Mouse (Mus musculus) stomach, embryonic 15.5 days (tissue): ENCODE measurements around the gene Kctd17. TPM values are rescaled to one million over a fixed set of nuclear protein-coding genes. Genes with fewer than 3 reads are reported as not detected.

Experiments
- ATAC-seq: fragments of 200-750 bp; cut with Nextera tagmentation; 2 replicates; pipeline ENCODE4 v1.8.0; 2017; ENCODE audit warnings: low read depth, moderate number of reproducible peaks, moderate TSS enrichment; ENCODE audit not compliant: insufficient read depth, low FRiP score
- H3K27ac ChIP-seq: fragments of 300-500 bp; sonication (generic); 2 replicates; pipeline ENCODE4 v1.5.1; 2015; ENCODE audit warnings: mild to moderate bottlenecking, inconsistent platforms
- H3K27me3 ChIP-seq: fragments of 300-500 bp; sonication (generic); replicated peaks from 2 replicates; pipeline ENCODE4 v1.6.1; 2015; ENCODE audit warnings: inconsistent platforms
- H3K36me3 ChIP-seq: fragments of 300-500 bp; sonication (generic); 2 replicates; pipeline ENCODE4 v1.6.1; 2015; ENCODE audit warnings: inconsistent platforms
- H3K4me1 ChIP-seq: fragments of 300-500 bp; sonication (generic); 2 replicates; pipeline ENCODE4 v1.6.1; 2015; ENCODE audit warnings: inconsistent platforms
- H3K4me2 ChIP-seq: fragments of 300-500 bp; sonication (generic); 2 replicates; pipeline ENCODE4 v1.6.1; 2015; ENCODE audit warnings: mild to moderate bottlenecking, inconsistent platforms
- H3K4me3 ChIP-seq: fragments of 300-500 bp; sonication (generic); replicated peaks from 2 replicates; pipeline ENCODE4 v1.5.1; 2015; ENCODE audit warnings: inconsistent platforms
- H3K9ac ChIP-seq: fragments of 300-500 bp; sonication (generic); 2 replicates; pipeline ENCODE4 v1.6.1; 2015; ENCODE audit warnings: inconsistent platforms
- H3K9me3 ChIP-seq: fragments of 300-500 bp; sonication (generic); 2 replicates; pipeline ENCODE4 v1.6.1; 2016; ENCODE audit warnings: inconsistent platforms
- WGBS: fragments of 180-500 bp; shearing (Covaris S2); methylation state at CpG from one replicate; pipeline ENCODE4 v1.1.7; 2015; 5-methylcytosine and 5-hydroxymethylcytosine counted together
- polyA plus RNA-seq: library from polyadenylated mRNA; unstranded; fragments of >200 nt; fragmentation: Nextera tagmentation; extraction: Ambion mirVana; gene quantifications from 2 replicates; pipeline ENCODE4 v1.2.1, GENCODE M21; 2015

Kctd17 gene
- polyA plus RNA-seq, 1 experiment from 2014 or later, result 35.4 TPM

DNA sequence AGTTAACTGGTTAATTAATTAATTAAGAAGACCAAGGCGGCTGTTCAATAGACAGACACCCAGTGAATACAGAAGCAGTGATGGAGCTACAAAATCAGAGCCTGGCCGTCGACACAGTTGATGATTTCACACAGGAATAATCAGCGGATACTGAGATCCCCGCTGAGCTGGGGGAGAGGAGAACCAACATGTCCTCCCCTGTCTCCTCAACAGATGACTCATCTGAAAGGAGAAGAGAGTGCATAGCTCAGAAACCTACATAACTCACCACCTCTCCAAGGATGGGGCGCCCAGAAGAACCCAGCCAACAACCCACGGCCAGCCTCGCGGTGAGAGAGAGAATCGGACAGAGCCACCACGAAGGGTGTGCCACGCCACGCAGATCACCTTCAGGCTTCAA, 8.0 kb upstream of the Kctd17 start:
- Histone ChIP-seq H3K4me1 (peaks cover 7% of the 10 kb centered on the region; the same call in 1 of the 2 replicates), H3K9me3 (no peaks in the 10 kb centered on the region), H3K27ac (no peak overlapping the region), H3K4me3 (no peak overlapping the region), H3K9ac (no peak overlapping the region), H3K36me3 (no peaks in the 10 kb centered on the region), H3K27me3 (peaks cover 8% of the 10 kb centered on the region; the same call in 1 of the 2 replicates), H3K4me2 (no peak overlapping the region)
- 83% methylated on average over 13 of the region's 13 CpGs for WGBS
- no peak for ATAC-seq

- WGBS, result 14% methylated on average over 16 of the region's 16 CpGs
Observed at GRCm38 (mm10) chr15:78422046-78422956, 6.1 kb upstream of the Kctd17 start.

GRCm38 (mm10) chr15:78424507-78424906, 3.9 kb upstream of the Kctd17 start:
- H3K4me3 ChIP-seq, result no peak overlapping the region
- H3K36me3 ChIP-seq, result no peaks in the 10 kb centered on the region
- H3K4me2 ChIP-seq, result no peak overlapping the region
- peaks cover 8% of the 10 kb centered on the region; the same call in 1 of the 2 replicates for H3K27me3 ChIP-seq
- no peaks in the 10 kb centered on the region for H3K9me3 ChIP-seq
- peaks cover 10% of the 10 kb centered on the region; the same call in 1 of the 2 replicates for H3K4me1 ChIP-seq
- ATAC-seq, result no peak
- WGBS, result 19% methylated on average over 11 of the region's 11 CpGs
- H3K27ac ChIP-seq, result no peak overlapping the region
- no peak overlapping the region for H3K9ac ChIP-seq

More at GRCm38 (mm10) chr15:78422046-78422956, 6.1 kb upstream of the Kctd17 start:
- peak; percentile 73; the same call in 1 of the 2 replicates for ATAC-seq
- Histone ChIP-seq H3K36me3 (no peaks in the 10 kb centered on the region), H3K27me3 (peaks cover 8% of the 10 kb centered on the region; the same call in 1 of the 2 replicates), H3K4me3 (no peak overlapping the region), H3K9ac (no peak overlapping the region), H3K4me1 (peaks cover 4% of the 10 kb centered on the region; the same call in 1 of the 2 replicates), H3K27ac (no peak overlapping the region), H3K9me3 (no peaks in the 10 kb centered on the region), H3K4me2 (peak overlapping the region; percentile 36)

GRCm38 (mm10) chr15:78425230-78425629, 3.1 kb upstream of the Kctd17 start:
- H3K27ac ChIP-seq, result no peak overlapping the region
- H3K4me2 ChIP-seq, result no peak overlapping the region
- WGBS, result 58% methylated on average over 4 of the region's 4 CpGs
- no peaks in the 10 kb centered on the region for H3K9me3 ChIP-seq
- H3K4me1 ChIP-seq, result peaks cover 14% of the 10 kb centered on the region; the same call in 1 of the 2 replicates
- H3K36me3 ChIP-seq, result no peaks in the 10 kb centered on the region
- no peak for ATAC-seq
- H3K27me3 ChIP-seq, result peaks cover 8% of the 10 kb centered on the region; the same call in 1 of the 2 replicates
- no peak overlapping the region for H3K9ac ChIP-seq
- no peak overlapping the region for H3K4me3 ChIP-seq

- Histone ChIP-seq H3K36me3 (peaks cover 3% of the 10 kb centered on the region; the same call in 1 of the 2 replicates), H3K4me1 (peaks cover 10% of the 10 kb centered on the region; the same call in 1 of the 2 replicates), H3K4me2 (peak overlapping the region; percentile 79), H3K9me3 (no peaks in the 10 kb centered on the region), H3K4me3 (peak overlapping the region; percentile 71), H3K27ac (peak overlapping the region; percentile 60), H3K9ac (peak overlapping the region; percentile 49), H3K27me3 (0 out of 2 replicates have a peak, but pooled peaks cover 4% of the 10 kb centered on the region)
- 10% methylated on average over 3 of the region's 3 CpGs for WGBS
- ATAC-seq, result no peak
Observed at GRCm38 (mm10) chr15:78429139-78429459, 735 bp downstream of the Kctd17 start.

GRCm38 (mm10) chr15:78429871-78430622, 1.7 kb downstream of the Kctd17 start:
- H3K4me2 ChIP-seq, result peak overlapping the region; percentile 79
- H3K27ac ChIP-seq, result peak overlapping the region; percentile 60; the same call in 1 of the 2 replicates
- H3K4me3 ChIP-seq, result peak overlapping the region; percentile 71; the same call in 1 of the 2 replicates
- peaks cover 8% of the 10 kb centered on the region; the same call in 1 of the 2 replicates for H3K36me3 ChIP-seq
- WGBS, result 73% methylated on average over 13 of the region's 13 CpGs
- ATAC-seq, result no peak
- peaks cover 10% of the 10 kb centered on the region; the same call in 1 of the 2 replicates for H3K4me1 ChIP-seq
- H3K27me3 ChIP-seq, result no peaks in the 10 kb centered on the region
- no peak overlapping the region for H3K9ac ChIP-seq
- H3K9me3 ChIP-seq, result no peaks in the 10 kb centered on the region

GRCm38 (mm10) chr15:78430874-78431273, 2.5 kb downstream of the Kctd17 start:
- H3K36me3 ChIP-seq, result peaks cover 8% of the 10 kb centered on the region; the same call in 1 of the 2 replicates
- H3K9me3 ChIP-seq, result no peaks in the 10 kb centered on the region
- 85% methylated on average over 10 of the region's 10 CpGs for WGBS
- H3K4me2 ChIP-seq, result no peak overlapping the region
- peaks cover 10% of the 10 kb centered on the region; the same call in 1 of the 2 replicates for H3K4me1 ChIP-seq
- no peak overlapping the region for H3K4me3 ChIP-seq
- H3K27ac ChIP-seq, result no peak overlapping the region
- no peak overlapping the region for H3K9ac ChIP-seq
- no peak for ATAC-seq
- H3K27me3 ChIP-seq, result no peaks in the 10 kb centered on the region

DNA sequence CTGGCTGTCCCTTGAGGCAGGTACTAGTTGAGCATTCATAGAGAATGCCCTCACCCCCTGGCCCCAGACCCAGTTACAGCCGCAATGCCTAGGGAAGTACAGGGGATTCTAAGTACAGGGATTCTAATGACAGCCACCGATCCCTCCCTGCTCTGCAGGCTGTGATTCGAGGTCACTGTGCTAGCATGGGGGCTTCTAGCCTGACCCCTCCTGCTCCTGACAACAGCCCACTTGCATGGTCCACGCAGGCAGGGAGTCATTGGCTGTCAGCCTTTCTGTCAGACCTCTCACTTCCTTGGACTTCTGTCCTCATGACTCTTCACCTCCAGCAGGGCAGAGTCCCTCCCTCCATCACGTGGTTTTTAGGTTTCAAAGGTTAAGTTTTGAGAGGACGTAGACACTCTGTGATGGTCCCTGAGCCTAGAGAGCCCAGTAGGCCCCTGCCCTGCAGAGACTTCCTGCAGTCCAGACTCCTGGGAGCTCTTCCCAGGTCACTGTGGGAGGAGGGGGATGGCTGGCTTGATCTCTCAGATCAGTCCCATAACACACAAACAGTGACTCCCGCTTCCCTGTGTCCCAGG, 3.3 kb downstream of the Kctd17 start:
- no peaks in the 10 kb centered on the region for H3K9me3 ChIP-seq
- H3K36me3 ChIP-seq, result peaks cover 8% of the 10 kb centered on the region; the same call in 1 of the 2 replicates
- ATAC-seq, result no peak
- H3K27ac ChIP-seq, result no peak overlapping the region
- H3K4me1 ChIP-seq, result peaks cover 17% of the 10 kb centered on the region; the same call in 1 of the 2 replicates
- H3K4me2 ChIP-seq, result no peak overlapping the region
- no peak overlapping the region for H3K4me3 ChIP-seq
- 72% methylated on average over 7 of the region's 7 CpGs for WGBS
- no peaks in the 10 kb centered on the region for H3K27me3 ChIP-seq
- H3K9ac ChIP-seq, result no peak overlapping the region

GRCm38 (mm10) chr15:78434896-78435520, 6.6 kb downstream of the Kctd17 start:
- H3K4me3 ChIP-seq, result no peak overlapping the region
- no peaks in the 10 kb centered on the region for H3K9me3 ChIP-seq
- peaks cover 22% of the 10 kb centered on the region for H3K4me1 ChIP-seq
- no peak for ATAC-seq
- no peak overlapping the region for H3K9ac ChIP-seq
- peaks cover 8% of the 10 kb centered on the region; the same call in 1 of the 2 replicates for H3K36me3 ChIP-seq
- H3K27ac ChIP-seq, result no peak overlapping the region
- 34% methylated on average over 6 of the region's 6 CpGs for WGBS
- H3K4me2 ChIP-seq, result no peak overlapping the region
- H3K27me3 ChIP-seq, result no peaks in the 10 kb centered on the region

DNA sequence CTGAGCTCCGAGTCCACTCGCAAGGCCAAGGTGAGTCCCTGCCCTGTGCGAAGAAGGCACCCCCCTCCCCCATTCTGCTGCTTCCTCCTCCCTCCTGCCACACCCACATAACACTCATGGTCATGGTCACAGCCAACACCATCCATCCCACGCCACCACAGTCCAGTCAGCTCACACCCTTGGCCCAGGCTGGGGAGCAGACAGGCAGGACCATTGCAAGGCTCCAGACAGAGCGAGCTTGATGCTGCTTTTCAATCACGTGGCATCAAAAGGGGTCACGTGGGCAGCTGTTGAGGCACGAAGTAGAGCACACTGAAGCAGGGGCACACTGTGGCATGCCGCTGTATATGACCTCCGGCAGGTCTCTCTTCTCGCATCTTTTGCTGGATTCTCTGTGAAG, 7.3 kb downstream of the Kctd17 start:
- H3K9ac ChIP-seq, result no peak overlapping the region
- H3K4me1 ChIP-seq, result peaks cover 22% of the 10 kb centered on the region
- H3K9me3 ChIP-seq, result no peaks in the 10 kb centered on the region
- no peak overlapping the region for H3K4me2 ChIP-seq
- no peak overlapping the region for H3K27ac ChIP-seq
- no peak for ATAC-seq
- WGBS, result 86% methylated on average over 11 of the region's 11 CpGs
- no peaks in the 10 kb centered on the region for H3K27me3 ChIP-seq
- no peak overlapping the region for H3K4me3 ChIP-seq
- peaks cover 8% of the 10 kb centered on the region; the same call in 1 of the 2 replicates for H3K36me3 ChIP-seq
